Mouse (Mus musculus) left cerebral cortex, postnatal 36 days (tissue): ENCODE measurements around the gene Skap2. TPM values are rescaled to one million over a fixed set of nuclear protein-coding genes. Genes with fewer than 3 reads are reported as not detected.

Experiments
- total RNA-seq, 2 experiments: library from RNA; stranded (reverse); gene quantifications; 2 replicates each; pipeline ENCODE4 v1.2.3; 2021

The Skap2 gene
- total RNA-seq, 2 experiments from 2014 or later: 8.5 to 10.5 TPM

Other genes starting within 250 kb of the Skap2 start
- gene Hoxa1, start 145.8 kb upstream of the Skap2 start, total RNA-seq: not detected
- gene Hoxa2, start 152.3 kb upstream of the Skap2 start, total RNA-seq: not detected
- not detected for gene 5730596B20Rik, start 164.9 kb upstream of the Skap2 start, total RNA-seq
- gene Hoxa4, start 179.2 kb upstream of the Skap2 start, total RNA-seq: not detected
- gene Hoxa5, start 192.0 kb upstream of the Skap2 start, total RNA-seq: not detected
- not detected for gene Hoxa6, start 196.2 kb upstream of the Skap2 start, total RNA-seq
- not detected for gene Hoxa3, start 200.8 kb upstream of the Skap2 start, total RNA-seq
- gene Gm28308, start 200.8 kb upstream of the Skap2 start, total RNA-seq: not detected
- gene Hoxa7, start 209.3 kb upstream of the Skap2 start, total RNA-seq: not detected
- not detected for gene Hoxa9, start 218.5 kb upstream of the Skap2 start, total RNA-seq
- not detected for gene Hoxa10, start 228.3 kb upstream of the Skap2 start, total RNA-seq
- gene Hoxa11, start 233.3 kb upstream of the Skap2 start, total RNA-seq: not detected
- gene Hoxa13, start 248.3 kb upstream of the Skap2 start, total RNA-seq: not detected